In the genomic region with DNA sequence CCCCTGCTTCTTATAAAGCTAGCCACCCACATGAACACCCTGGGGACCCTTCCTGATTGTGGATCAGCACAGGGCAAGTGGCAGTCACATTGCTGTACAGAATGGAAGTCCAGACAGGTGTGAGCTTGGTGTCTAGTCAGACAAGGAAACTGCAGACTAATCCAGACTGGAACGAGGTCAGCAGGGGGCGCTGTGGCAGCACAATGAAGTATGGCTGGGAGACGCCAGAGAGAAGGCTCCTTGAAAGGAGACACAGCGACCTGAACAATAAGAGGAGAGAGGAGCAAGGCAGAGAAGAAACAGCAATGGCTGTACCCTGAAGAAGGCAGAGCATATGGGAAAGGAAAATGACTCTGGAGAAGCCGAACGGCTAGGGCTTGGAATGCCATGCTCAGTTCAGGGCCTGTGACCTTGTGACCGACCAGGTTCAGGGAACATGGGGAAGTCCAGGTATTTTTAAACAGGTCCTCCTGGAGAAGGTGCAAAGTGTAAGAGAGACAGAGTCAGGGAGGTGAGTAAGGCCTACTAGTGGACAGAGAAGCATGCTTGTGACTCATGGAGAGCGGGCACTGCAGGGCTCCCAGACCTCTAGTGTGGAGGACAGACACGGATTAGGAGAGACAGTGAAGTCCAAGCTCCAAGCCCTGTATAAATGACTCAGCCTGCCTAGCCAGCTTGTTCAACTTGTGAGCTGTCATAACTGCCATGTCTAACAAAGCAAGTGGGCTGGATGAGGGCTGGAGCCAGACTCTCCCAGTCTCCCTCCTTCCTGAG, we compare ENCODE assay signal across 9 mouse cellular contexts.
DNase-seq lines count a peak whose midpoint lies in the region; ATAC-seq and TF ChIP-seq lines count a peak whose summit lies in the region.
"Had no signal": no experiment of that assay in that cellular context is flagged by ENCODE, and none has a peak within 500 bp of the region (broad histone marks: within the 10 kb centered on the region; RNA-seq: fewer than 3 reads in every experiment).

No protein-coding gene starts in this region.

- peak; percentile 30 for DNase-seq in brain, embryonic 18.5 days (ENCODE audit: low read depth, low spot score)
- peak; percentile 74 for DNase-seq in forebrain, embryonic 10.5 days (ENCODE audit: extremely low spot score, low spot score)
- peak; percentile 20 for DNase-seq in heart, postnatal 25 days (ENCODE audit: low spot score)
- peak; percentile 31 for DNase-seq in large intestine, adult 2 months (ENCODE audit: low read depth, low spot score)
- peak; percentile 23 for DNase-seq in ovary, adult 18-20 months (ENCODE audit: low spot score)
- DNase-seq in thymus, adult 18-20 months = peak; percentile 16 to 32

- no peaks in the 10 kb centered on the region for H3K9me3 ChIP-seq in E14TG2a.4 (ENCODE audit: low read length)
- no peaks in the 10 kb centered on the region for H3K9me3 ChIP-seq in forebrain, embryonic 10.5 days
- H3K9me3 ChIP-seq in liver, embryonic 16.5 days (replicated peaks; ENCODE audit: control insufficient read depth, low read length) = no peaks in the 10 kb centered on the region
- H3K9me3 ChIP-seq: limb, embryonic 15.5 days had no signal

- peak; percentile 24; the same call in 1 of the 2 replicates for ATAC-seq in liver, embryonic 16.5 days (ENCODE audit: low read depth)

- no peaks in the 10 kb centered on the region for H3K36me3 ChIP-seq in E14TG2a.4 (ENCODE audit: insufficient read depth, low read length)
- peaks cover 4% of the 10 kb centered on the region; the same call in 1 of the 2 replicates for H3K36me3 ChIP-seq in forebrain, embryonic 10.5 days (replicated peaks)
- H3K36me3 ChIP-seq in liver, embryonic 16.5 days (ENCODE audit: control insufficient read depth, insufficient read depth) = no peaks in the 10 kb centered on the region
- H3K36me3 ChIP-seq: limb, embryonic 15.5 days had no signal

- peak; percentile 27 for TF ChIP-seq CTCF in E14TG2a.4 (conservative IDR thresholded peaks at IDR 0.05; ENCODE audit: low read length)

- H3K27ac ChIP-seq in forebrain, embryonic 10.5 days = no peak overlapping the region
- H3K27ac ChIP-seq in liver, embryonic 16.5 days (ENCODE audit: low read length) = no peak overlapping the region
- H3K27ac ChIP-seq: limb, embryonic 15.5 days had no signal

- WGBS in forebrain, embryonic 10.5 days = 44% methylated on average over 9 of the region's 9 CpGs
- WGBS in large intestine, adult 2 months = 36% methylated on average over 9 of the region's 9 CpGs
- 42% methylated on average over 9 of the region's 9 CpGs for WGBS in liver, embryonic 16.5 days (ENCODE audit: insufficient replicate concordance)

- H3K4me2 ChIP-seq in liver, embryonic 16.5 days (ENCODE audit: low read depth, low read length) = no peak overlapping the region
- H3K4me2 ChIP-seq: limb, embryonic 15.5 days had no signal

- intact Hi-C loops in heart, postnatal 25 days (cut with DNase I) = loop anchor here (1.0 to 5.0 kb wide), 3 partner anchors 131 to 201 kb away; a partner anchor contains a TSS

- H3K4me1 ChIP-seq in E14TG2a.4 (replicated peaks; ENCODE audit: low read depth, low read length) = no peaks in the 10 kb centered on the region
- H3K4me1 ChIP-seq in forebrain, embryonic 10.5 days = peaks cover 5% of the 10 kb centered on the region; the same call in 1 of the 2 replicates
- H3K4me1 ChIP-seq in liver, embryonic 16.5 days (ENCODE audit: control insufficient read depth, low read depth, low read length) = no peaks in the 10 kb centered on the region; the same call in 1 of the 2 replicates
- H3K4me1 ChIP-seq: limb, embryonic 15.5 days had no signal

- H3K27me3 ChIP-seq in E14TG2a.4 (ENCODE audit: insufficient read depth, low read length) = no peaks in the 10 kb centered on the region
- peaks cover 11% of the 10 kb centered on the region for H3K27me3 ChIP-seq in forebrain, embryonic 10.5 days (ENCODE audit: poor library complexity, severe bottlenecking)
- no peaks in the 10 kb centered on the region for H3K27me3 ChIP-seq in liver, embryonic 16.5 days (ENCODE audit: control insufficient read depth, insufficient read depth, low read depth, low read length)
- H3K27me3 ChIP-seq: limb, embryonic 15.5 days had no signal

- H3K9ac ChIP-seq in liver, embryonic 16.5 days (ENCODE audit: low read depth, low read length) = no peak overlapping the region
- H3K9ac ChIP-seq: limb, embryonic 15.5 days had no signal

- no peak overlapping the region for H3K4me3 ChIP-seq in E14TG2a.4 (replicated peaks; ENCODE audit: low read length)
- no peak overlapping the region for H3K4me3 ChIP-seq in forebrain, embryonic 10.5 days
- no peak overlapping the region for H3K4me3 ChIP-seq in liver, embryonic 16.5 days (ENCODE audit: low read depth, low read length)
- H3K4me3 ChIP-seq: limb, embryonic 15.5 days had no signal

Comparison
In these comparisons a context has a peak if more than half of its experiments do, and no peak if none do; other contexts are left out.
1. DNase-seq: peak in every context shown above with its lines; median percentile 74 in forebrain, embryonic 10.5 days; 31 in large intestine, adult 2 months; 30 in brain, embryonic 18.5 days; 24 in thymus, adult 18-20 months; 23 in ovary, adult 18-20 months; 20 in heart, postnatal 25 days.